Mouse (Mus musculus) ovary, postnatal 14 days (tissue): ENCODE data around the gene Gm49630.
"Not testable (repeated sequence)": the region's sequence is repeated elsewhere in the genome, so short reads cannot be mapped to it uniquely, and the experiment has no call there.

ENCODE experiments used
- DNase-seq: peaks from one replicate; pipeline ENCODE4 v3.0.0; 2022; ENCODE audit warnings: low spot score

Gm49630 gene

DNA sequence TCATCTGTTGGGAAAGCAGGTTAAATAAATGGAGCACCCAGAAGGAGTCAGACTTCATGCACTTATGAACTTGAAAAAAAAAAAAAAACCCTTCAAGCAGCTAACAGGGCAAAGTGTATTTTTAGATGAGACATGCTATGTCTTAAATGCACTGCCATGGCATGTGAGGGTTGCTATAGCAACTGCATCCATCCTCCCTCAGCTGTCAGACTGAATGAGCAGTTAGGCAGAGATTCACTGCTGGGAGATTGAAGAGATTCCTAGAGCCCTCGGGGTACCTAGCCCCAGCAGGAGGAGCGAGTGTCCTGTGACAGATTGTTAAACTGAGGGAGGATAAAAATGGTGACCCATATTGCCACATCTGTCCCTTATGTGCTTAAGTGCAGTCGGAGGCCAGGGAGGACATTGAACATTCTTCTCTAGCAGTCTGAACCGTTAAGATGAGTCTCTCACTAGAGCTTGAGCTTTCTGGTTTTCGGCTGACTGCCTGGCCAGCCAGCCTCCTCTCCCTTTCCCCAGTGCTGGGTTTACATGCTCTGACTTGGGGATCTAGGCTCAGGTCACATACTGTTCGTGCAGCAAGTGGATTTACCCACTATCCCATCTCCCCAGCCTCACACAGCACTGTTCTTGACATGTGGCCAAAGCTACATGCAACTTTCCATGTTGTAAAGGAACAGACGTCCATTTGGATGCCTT lies 5.0 kb downstream of the Gm49630 start:
- DNase-seq = not testable (repeated sequence)

DNA sequence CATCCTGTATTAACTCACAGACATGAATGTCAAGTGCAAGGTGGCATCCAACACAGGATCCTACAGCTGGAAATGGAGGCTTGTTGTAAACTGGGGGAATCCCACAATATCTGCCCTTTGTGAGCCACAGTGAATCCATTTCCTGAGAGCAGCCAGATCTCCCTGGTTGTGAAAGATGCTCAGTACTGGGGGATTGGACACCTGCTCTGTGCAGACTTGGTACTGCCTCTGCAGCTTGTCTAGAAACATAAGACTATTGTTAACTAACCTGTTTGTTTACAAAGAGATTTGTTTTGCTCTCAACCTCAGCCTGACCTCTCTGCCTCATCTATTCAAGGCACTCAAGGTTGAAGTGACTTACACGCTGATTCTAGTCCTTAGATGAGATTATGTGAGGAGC lies 5.5 kb downstream of the Gm49630 start:
- not testable (repeated sequence) for DNase-seq

DNA sequence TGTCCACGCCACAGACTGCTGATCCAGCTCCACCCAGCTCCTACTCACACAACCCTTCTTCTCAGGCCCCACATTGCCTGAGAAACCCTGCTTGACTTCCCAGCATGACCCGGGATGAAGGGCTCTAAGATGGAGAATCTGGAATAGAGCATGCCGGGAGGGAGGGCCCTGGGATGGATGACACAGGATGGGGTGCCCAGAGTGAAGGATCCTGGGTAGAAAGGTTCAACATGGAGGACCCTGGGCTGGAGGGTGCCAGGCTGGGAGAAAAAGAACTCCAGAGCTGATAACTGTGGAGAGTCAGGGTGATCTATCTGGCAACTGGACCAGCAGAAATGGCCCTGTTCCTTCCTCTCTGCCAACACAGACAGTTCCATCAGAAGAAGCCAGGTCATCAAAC lies 6.2 kb downstream of the Gm49630 start:
- not testable (repeated sequence) for DNase-seq

DNA sequence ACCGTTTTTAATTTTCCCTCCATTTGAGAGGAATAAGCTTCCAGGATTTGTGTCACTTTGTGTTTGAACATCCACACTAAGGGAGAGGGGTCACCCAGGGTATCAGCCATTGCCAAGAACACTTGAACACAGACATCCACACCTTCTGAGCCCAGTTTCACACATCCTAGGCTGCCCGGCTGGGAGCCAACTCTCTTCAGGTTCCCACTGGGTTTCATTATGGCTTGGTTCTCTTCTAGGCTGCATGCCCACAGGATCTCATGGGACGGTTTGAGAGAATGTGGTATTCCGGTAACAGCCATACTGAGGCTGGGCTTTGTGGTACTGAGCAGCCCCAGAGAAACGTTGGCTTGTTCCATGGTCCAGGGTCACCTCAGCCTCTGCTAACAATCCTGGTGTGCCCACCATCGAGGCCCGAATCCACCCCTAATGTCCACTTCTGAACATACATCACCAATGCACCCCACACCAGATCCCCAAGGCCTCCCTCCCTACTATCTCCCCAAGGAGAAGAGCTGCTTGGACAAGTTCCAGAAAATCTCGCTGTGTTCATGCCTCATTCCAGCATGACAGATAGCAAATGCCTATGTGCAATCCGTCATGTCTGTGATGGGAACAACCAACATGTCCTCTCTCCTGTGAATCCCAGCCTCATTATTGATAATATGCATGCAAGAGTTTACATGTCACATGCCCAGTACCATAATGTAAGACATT lies 10.9 kb downstream of the Gm49630 start:
- DNase-seq = not testable (repeated sequence)

DNA sequence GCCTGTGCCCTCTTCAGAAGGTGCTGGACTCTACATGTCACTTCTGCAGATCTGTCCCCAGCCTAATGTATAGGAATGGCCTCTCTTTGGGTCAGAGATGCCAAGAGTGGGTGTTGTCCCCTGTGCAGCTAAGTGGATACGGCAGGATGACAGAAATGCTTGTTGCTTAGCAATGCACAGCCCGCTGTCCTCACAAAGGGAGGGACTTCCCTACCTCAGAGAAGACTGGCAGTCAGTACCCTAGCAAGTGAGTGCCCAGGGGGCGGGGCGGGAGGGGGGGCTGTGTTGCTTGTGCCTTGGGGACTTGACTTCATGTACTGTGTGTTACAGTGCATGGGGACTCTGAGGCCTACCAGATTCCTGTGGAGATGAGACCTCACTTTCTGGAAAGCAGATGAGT lies 12.0 kb downstream of the Gm49630 start:
- DNase-seq = not testable (repeated sequence)

DNA sequence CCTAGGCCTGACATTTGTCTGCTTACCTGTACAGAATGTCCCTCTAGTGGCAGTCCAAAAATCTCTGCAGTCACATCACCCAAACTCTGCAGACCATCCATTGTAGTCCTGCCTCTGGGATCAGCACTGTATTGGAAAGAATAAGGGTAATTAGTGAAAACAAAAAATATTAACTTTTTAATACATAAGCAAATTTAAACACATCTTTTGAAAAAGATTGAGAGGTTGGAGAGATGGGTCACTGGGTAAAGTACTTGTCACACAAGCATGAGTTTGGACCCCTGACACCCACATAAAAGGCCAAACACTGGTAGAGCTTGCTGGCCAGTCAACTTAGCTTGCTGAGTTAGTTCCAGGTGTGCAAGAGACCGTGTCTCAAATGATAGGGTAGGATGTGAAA lies 19.2 kb downstream of the Gm49630 start, which contains the start of gene Ttll2:
TSS of gene Ttll2 (minus strand) at position 101 of the 400 bp plus-strand sequence.
- not testable (repeated sequence) for DNase-seq

DNA sequence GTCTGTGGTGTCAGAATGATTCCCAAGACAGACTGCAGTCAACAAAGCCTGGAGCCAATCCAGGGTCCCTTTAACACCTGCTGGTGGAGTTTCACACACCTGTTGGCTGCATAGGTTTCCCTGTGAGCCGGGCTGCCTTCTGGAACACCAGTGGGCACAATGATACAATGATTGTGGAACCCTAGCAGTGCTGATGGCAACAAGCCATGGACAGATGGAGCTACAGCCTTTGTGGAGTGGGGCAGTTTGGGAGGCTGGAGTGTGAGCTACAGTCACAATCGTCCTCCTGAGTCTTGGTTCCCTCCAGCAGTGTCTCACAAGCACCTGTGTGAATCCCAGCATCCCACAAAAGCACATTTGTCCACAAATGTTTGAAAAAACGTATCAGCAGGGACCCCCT lies 23.0 kb downstream of the Gm49630 start:
- DNase-seq = not testable (repeated sequence)

DNA sequence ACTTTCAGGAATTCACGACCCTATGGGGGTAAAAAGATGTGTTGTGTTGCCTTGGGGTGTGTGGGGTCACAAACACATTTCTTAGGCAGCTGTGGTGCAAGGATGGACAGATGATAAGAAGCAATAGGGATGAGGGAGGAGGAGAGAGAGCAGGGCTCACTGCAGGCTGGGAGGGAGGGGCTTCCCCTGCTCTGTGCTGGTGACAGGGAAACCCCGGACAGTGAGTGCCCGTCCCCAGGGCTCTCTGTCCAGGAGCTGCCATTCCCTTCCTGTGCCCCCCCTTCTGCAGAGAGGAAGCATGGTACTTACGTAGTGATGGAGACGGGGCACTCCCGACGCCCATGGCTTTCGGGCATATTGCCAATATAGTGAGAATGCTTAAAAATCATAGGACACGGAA lies 34.4 kb downstream of the Gm49630 start:
- not testable (repeated sequence) for DNase-seq

DNA sequence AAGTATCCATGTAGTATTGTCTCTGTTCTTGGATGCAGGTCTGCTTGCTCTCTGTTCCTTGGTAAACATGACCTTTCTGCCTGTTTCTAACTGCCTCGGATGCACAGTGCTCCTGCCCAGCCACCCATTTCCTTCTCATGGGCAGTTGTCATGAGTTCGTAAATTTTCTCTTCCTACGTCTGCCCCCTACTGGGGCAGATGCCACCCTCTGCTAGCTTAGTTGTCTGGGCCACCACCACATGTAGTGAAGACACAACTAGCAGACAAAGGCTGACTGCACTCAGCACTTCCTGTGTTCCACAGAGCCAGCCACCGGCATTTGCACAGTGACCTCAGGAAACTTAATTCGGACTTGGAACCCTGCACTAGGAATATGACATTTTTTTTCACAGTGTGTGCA lies 39.0 kb downstream of the Gm49630 start:
- not testable (repeated sequence) for DNase-seq

DNA sequence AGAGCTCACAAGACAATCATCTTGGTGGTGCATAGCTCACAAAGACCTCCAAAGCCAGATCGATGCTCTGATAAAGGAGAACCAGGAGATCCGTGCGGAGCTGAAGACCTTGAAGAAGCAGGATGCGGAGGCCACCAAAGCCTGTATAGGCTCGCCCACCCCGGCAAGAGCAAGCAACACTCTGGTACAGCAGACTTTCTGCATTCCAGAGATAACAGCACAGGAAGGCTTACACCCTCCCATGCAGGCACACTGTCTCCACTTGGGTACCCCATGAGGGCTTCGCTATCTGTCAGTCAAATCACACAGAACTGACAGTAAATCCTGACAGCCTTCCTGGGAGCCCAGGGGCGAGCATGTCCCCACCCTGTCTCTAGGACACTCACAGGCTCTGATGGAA lies 45.4 kb downstream of the Gm49630 start:
- not testable (repeated sequence) for DNase-seq

DNA sequence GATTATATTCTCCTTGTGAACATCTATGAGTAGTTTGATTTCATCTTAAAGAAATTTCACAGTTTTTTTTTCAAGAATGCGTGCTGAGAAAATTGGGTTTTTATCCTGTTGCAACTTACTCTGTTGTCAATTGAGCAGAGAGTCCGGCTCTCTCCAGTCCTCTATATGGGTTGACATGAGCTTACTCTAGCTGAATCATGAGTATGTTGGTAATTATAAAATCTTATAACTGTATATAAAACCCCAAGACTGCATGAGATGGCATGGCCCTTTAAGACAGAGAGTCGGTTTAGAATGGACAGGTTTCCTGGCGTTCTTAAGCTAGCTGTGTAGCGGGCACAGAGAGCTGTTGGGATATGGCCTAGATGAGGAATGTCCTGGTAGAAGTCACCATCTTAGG lies 47.4 kb downstream of the Gm49630 start, which contains the start of gene Tcp10a:
TSS of gene Tcp10a (plus strand) at position 301 of the 400 bp plus-strand sequence.
- not testable (repeated sequence) for DNase-seq

DNA sequence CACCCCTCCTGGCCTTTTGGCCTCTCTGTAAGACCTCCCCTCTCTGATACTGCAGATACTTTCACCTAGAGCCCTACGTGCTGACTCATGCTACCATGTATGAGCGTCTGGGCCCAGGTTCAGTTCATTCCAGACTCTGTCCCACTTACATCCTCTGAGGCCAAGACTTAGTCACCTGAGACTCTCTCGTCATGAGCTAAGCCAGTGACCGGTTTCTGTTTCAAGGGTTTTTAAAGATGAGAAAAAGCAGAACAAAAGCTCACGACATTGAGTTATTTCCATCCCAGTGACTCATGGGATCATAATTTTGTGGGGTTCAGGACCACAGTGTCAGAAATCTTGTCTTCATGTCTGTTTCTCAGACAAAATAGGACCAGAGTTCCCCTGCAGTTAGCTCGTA lies 52.0 kb downstream of the Gm49630 start:
- not testable (repeated sequence) for DNase-seq

DNA sequence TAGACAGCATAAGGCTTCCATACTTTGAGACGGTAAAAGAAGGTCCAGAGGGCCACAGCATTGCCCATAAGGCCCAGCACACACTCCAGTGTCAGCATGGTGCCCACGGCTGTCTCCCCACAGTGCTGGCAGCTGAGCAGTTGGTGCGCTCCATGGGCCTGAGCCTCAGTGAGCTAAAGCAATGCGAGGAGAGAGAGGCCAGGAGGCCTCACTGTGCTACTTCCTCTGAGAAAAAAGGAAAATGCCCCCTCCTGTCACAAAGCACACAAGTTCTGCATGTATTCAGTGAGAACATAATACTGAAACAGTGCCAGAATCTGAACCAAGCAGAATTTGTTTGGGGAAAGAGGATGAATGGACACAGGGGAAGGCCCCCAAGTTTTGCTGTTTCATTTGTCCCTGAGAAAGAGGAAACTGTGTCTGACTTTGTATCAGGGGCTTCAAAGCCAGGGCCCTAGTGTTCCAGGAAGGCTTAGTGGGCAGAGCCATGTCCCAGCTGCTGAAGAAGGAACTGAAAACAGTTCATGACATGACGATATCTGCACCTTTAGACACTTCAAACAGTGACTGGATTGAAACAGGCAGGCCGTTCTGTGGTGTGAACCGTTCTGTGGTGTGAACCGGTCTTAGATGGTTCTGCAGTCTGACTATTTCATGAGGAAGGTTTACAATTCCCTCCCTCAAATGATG lies 55.9 kb downstream of the Gm49630 start:
- not testable (repeated sequence) for DNase-seq

DNA sequence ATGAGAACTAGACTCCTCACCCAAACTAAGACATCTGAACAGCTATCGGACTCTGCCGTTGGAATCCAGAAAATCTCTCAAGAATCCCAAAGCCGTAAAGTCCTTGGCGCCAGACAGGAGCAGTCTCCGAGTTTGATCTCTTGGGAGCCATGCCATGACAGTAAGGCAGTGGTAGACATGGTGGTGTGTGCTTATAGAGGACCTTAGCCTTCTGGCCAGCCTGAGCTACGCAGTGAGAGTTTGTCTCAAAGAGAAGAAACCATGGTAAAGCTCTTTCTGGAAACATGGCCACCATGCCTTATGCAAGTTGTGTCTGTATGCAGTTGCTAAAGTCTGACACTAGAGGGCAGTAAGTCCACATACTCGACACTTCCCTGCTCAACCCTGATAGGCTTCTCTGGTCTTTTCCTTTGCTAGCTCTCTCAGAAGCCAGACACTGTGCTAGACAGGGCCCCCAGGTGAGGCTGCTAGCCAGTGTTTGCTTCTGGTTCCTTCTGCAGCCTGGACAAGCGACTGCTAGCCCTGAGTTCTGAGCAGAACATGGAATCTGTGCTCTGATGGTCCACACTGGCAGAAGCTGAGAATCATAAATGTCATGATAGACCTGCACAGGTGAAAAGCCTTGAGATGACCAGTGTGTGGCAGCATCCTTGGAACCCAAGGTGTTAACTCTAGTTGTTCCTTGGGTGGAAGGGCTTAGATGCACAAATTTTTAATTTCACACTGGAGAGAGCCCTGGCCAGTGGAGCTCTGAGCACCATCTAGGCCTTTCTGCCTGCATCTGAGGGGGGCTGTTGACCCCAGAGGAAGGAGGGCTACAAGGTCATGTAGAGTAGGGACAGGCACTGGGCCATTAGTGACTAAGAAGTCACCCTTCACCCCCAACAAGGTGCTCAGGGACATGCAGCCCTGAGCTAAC lies 65.2 kb downstream of the Gm49630 start:
- peak; percentile 22 for DNase-seq
